Mouse (Mus musculus): ENCODE data around the gene Galc.

- TF ChIP-seq CTCF (IDR thresholded peaks at IDR 0.05; ENCODE audit: control insufficient read depth, insufficient read depth, insufficient read length), result no peak
- no peak for TF ChIP-seq CEBPB (IDR thresholded peaks at IDR 0.05; ENCODE audit: low read depth)
- peak; percentile 86 for TF ChIP-seq MAX (IDR thresholded peaks at IDR 0.05)
Observed at GRCm38 (mm10) chr12:98282776-98283486, 23.7 kb upstream of the Galc start.
